Mouse (Mus musculus) testis, adult 2 months (tissue): ENCODE measurements around the gene Cracr2a.

Source experiments
- CTCF ChIP-seq: fragments of 200-500 bp; IDR thresholded peaks from 2 replicates; pipeline ENCODE4 v1.5.1; 2012; ENCODE audit warnings: low read depth, mild to moderate bottlenecking, inconsistent platforms, low read length, moderate library complexity; ENCODE audit not compliant: control insufficient read depth, insufficient read depth, insufficient replicate concordance
- POLR2A ChIP-seq: fragments of 200-500 bp; IDR thresholded peaks from 2 replicates; pipeline ENCODE4 v1.6.1; 2012; ENCODE audit warnings: low read depth, mild to moderate bottlenecking, inconsistent platforms, low read length, moderate library complexity; ENCODE audit not compliant: control insufficient read depth

GRCm38 (mm10) chr6:127683561-127683960, 122.4 kb downstream of the Cracr2a start:
- TF ChIP-seq CTCF (no peak), POLR2A (no peak)
